Mouse (Mus musculus) embryonic facial prominence, embryonic 10.5 days (tissue): ENCODE data around the gene Efhd1. TPM values are rescaled to one million over a fixed set of nuclear protein-coding genes. Genes with fewer than 3 reads are reported as not detected.

Experiments
- DNase-seq: peaks from one replicate; pipeline ENCODE4 v3.0.0-alpha.2; 2017; ENCODE audit warnings: low spot score
- H3K27ac ChIP-seq: fragments of 300-500 bp; sonication (generic); replicated peaks from 2 replicates; pipeline ENCODE4 v1.5.1; 2016; ENCODE audit warnings: mild to moderate bottlenecking
- H3K27me3 ChIP-seq: fragments of 300-500 bp; sonication (generic); replicated peaks from 2 replicates; pipeline ENCODE4 v1.6.1; 2016; ENCODE audit warnings: low read depth, mild to moderate bottlenecking; ENCODE audit not compliant: poor library complexity, severe bottlenecking
- H3K36me3 ChIP-seq: fragments of 300-500 bp; sonication (generic); replicated peaks from 2 replicates; pipeline ENCODE4 v1.6.1; 2016; ENCODE audit warnings: mild to moderate bottlenecking, moderate library complexity
- H3K4me1 ChIP-seq: fragments of 300-500 bp; sonication (generic); 2 replicates; pipeline ENCODE4 v1.6.1; 2016
- H3K4me3 ChIP-seq: fragments of 300-500 bp; sonication (generic); 2 replicates; pipeline ENCODE4 v1.5.1; 2016; ENCODE audit warnings: mild to moderate bottlenecking, moderate library complexity
- H3K9me3 ChIP-seq: fragments of 300-500 bp; sonication (generic); 2 replicates; pipeline ENCODE4 v1.6.1; 2016; ENCODE audit warnings: mild to moderate bottlenecking
- WGBS: fragments of 180-500 bp; shearing (Covaris S2); methylation state at CpG from one replicate; pipeline ENCODE4 v1.1.7; 2016; 5-methylcytosine and 5-hydroxymethylcytosine counted together
- polyA plus RNA-seq: library from polyadenylated mRNA; unstranded; fragments of >200 nt; fragmentation: Nextera tagmentation; extraction: Ambion mirVana; gene quantifications from 2 replicates; pipeline ENCODE4 v1.2.1, GENCODE M21; 2016

Efhd1 gene
- 0.69 and 0.77 TPM in 2 replicates for polyA plus RNA-seq

DNA sequence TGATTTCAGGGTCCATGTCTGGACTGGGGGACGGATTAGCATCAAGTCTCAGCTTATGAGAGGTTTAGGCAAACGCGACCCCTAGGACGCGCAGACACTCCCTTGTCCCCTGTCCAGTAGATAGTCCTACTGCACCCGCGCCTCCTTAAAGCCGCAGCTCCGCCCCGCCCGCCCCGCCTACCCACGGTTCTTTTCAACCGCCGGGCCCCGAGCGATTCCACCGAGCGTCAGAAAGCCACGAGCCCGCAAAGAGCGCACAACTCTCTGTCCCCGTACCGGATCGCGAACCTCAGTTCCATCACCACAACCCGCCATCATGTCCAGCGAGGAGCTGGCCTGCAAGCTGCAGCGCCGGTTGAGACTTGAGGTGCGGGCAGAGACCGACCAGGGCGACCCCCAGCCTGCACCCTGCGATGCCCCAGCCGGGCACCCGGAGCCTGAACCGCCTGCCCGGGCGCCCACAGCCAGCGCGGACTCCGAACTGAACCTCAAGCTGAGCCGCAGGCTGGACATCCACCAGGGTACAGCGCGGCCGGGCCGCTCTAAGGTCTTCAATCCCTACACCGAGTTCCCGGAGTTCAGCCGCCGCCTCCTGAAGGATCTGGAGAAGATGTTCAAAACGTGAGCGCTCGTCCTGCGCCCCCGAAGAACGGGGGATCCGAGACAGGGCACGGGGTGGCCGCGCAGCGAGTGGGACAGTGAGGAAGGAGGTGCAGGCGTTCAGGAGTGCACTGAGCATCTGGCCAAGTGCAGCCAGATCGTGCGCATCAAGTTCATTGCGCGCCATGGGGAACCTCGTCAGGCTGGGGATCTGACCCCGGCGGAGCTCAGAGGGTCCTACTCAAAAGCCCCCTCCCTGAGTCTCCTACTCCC is at the start of gene Efhd1:
Gene Efhd1, plus strand, starts transcription at position 230 of the 873 bp plus-strand sequence.
- H3K36me3 ChIP-seq, result no peaks in the 10 kb centered on the region
- peak within 1 kb of the TSS; percentile 65; the same call in 1 of the 2 replicates for H3K27ac ChIP-seq
- no peaks in the 10 kb centered on the region for H3K9me3 ChIP-seq
- H3K4me1 ChIP-seq, result peaks cover 28% of the 10 kb centered on the region
- peak; percentile 77 for DNase-seq
- H3K27me3 ChIP-seq, result peaks cover 98% of the 10 kb centered on the region
- H3K4me3 ChIP-seq, result peak within 1 kb of the TSS; percentile 68
- under 1% methylated on average over 70 of the region's 70 CpGs for WGBS

DNA sequence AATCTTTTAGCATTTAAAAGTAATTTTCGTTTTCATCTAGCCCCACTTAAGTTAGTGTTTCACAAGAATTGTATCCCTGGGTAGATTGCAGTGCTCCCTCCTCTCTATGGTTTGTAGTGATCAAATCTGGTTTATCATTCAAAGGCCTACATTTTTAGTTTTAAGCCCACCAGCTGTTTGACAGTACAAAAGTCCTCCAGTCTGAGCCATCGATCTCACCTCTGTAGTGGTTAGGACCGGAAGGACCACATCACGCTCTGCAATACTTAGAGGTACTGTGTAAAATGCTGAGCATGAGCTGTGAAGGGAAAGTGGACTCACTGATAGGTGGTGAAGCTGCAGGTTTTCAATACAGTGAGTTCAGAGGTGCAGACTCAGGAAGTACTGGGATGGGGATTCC is 49.4 kb upstream of the Efhd1 start:
- Histone ChIP-seq H3K9me3 (no peaks in the 10 kb centered on the region), H3K4me1 (peaks cover 30% of the 10 kb centered on the region), H3K4me3 (peak overlapping the region; percentile 85), H3K36me3 (peaks cover 20% of the 10 kb centered on the region), H3K27ac (peak overlapping the region; percentile 99), H3K27me3 (no peaks in the 10 kb centered on the region)
- DNase-seq, result no peak
- WGBS, result 40% methylated on average over 4 of the region's 4 CpGs

DNA sequence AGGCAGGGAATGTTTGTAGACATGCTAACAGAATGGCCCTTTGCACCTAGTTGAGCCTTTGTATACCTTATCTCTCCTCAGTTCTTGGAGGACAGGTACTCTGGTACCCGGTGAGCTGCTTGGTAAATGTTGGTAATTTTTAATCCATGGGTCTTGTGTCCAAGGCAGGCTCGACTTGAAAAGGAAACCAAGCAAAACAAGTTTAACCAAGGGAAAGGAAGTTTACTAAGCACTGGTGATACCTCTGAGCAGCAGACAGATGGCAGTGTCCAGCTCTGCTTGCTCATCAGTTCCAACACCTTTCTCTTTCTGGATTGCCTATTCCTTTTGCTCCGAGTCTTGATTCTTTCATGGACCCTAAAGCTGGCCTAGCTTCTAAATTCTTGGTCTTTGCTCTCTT is 46.2 kb upstream of the Efhd1 start:
- DNase-seq, result no peak
- Histone ChIP-seq H3K27me3 (no peaks in the 10 kb centered on the region), H3K4me1 (peaks cover 28% of the 10 kb centered on the region), H3K9me3 (no peaks in the 10 kb centered on the region), H3K4me3 (no peak overlapping the region), H3K36me3 (peaks cover 52% of the 10 kb centered on the region), H3K27ac (no peak overlapping the region)
- 70% methylated on average over 3 of the region's 3 CpGs for WGBS

DNA sequence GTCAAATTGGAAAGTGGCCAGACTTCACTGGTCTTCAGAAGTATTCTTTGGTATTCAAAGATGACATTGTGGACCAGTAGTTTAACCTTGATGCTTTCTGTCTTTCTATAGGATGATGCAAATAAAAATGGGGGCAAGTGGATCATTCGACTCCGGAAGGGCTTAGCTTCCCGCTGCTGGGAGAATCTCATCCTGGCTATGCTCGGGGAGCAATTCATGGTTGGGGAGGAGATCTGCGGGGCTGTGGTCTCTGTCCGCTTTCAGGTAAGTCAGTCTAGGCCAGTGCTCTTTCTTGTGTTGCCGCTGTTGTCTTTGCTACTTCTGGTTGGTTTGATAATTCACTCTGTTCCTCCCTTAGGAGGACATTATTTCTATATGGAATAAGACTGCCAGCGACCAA is 38.4 kb upstream of the Efhd1 start:
- DNase-seq, result no peak
- Histone ChIP-seq H3K4me1 (no peaks in the 10 kb centered on the region), H3K27ac (no peak overlapping the region), H3K36me3 (peaks cover 100% of the 10 kb centered on the region), H3K4me3 (no peak overlapping the region), H3K9me3 (no peaks in the 10 kb centered on the region), H3K27me3 (no peaks in the 10 kb centered on the region)
- 95% methylated on average over 8 of the region's 8 CpGs for WGBS

DNA sequence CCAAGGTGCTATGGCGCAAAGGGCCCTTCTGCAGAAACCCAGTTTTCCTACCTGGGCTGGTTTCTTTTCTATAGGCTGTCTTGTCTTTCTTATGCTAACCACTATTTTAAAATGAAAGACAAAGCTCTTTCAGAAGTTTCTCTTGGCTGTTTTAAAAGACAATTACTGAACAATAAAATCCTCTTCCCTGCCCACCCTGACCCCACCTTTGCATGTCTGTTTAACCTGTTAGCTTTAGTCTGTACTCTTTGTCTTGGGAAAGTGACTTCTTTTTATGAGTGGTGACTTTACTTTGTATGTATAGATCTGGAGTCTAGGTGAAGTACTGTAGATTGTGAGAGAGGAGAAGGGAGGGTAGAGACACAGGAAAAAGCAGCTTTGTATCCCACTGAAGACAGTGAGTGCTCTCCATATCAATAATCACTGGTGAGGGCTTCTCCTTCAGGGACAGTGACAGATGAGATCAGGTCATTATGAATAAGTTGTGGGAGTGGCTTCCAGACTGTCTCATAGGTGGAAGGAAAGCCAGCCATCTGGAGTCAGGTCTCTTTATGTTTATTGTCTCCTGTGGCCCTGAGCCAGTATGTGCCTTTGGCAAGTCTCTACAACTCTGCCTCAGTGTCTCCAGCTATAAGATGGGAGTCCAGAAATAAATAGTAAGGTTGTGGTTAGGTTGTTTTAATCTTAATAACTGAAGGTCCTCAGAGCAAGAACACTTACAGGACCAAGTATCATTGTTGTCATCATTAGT is 37.6 kb upstream of the Efhd1 start:
- Histone ChIP-seq H3K4me3 (no peak overlapping the region), H3K9me3 (no peaks in the 10 kb centered on the region), H3K36me3 (peaks cover 100% of the 10 kb centered on the region), H3K4me1 (no peaks in the 10 kb centered on the region), H3K27me3 (no peaks in the 10 kb centered on the region), H3K27ac (no peak overlapping the region)
- 93% methylated on average over 1 of the region's 1 CpGs for WGBS
- no peak for DNase-seq

DNA sequence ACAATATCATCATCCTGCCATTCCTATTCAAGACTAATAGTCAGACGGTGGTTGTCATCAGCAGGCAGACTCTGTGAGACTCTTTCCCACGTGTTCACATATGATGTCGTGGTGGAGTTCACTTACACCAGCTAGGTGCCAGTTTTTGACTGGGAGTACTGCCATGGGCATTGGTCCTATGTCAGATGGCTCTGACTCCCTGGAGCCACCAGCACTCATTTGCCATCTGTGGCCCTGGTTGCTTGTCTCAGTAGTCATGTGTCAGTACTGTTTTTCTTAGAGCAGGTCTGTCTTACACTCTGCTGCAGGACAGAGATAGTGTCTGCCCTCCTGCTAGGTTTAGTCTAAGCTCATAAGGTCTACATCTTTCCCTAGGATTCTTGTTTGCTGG is 37.0 kb upstream of the Efhd1 start:
- H3K4me1 ChIP-seq, result no peaks in the 10 kb centered on the region
- no peak overlapping the region for H3K4me3 ChIP-seq
- H3K9me3 ChIP-seq, result no peaks in the 10 kb centered on the region
- no peak for DNase-seq
- WGBS, result 90% methylated on average over 3 of the region's 3 CpGs
- no peaks in the 10 kb centered on the region for H3K27me3 ChIP-seq
- peaks cover 100% of the 10 kb centered on the region for H3K36me3 ChIP-seq
- H3K27ac ChIP-seq, result no peak overlapping the region

DNA sequence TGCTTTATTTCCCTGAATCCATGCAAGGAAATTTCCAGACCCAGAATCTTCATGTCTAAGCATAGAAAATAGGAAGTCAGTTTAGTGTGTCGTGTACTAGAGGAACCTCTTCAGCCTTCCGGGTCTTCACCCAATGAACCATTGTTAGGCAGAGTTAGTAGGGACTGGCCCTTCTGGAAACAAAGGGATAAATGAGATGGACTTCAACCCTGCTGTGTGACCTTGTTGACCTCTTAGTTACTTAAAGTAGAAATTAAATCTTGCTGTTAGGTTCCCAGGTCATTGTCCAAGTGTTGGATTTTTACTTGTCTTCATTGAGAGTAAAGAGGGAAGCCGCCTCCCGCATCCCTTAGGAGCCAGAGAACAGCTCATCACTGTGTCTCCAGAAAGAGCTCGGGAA is 33.6 kb upstream of the Efhd1 start:
- H3K4me1 ChIP-seq, result no peaks in the 10 kb centered on the region
- no peak overlapping the region for H3K27ac ChIP-seq
- no peaks in the 10 kb centered on the region for H3K27me3 ChIP-seq
- H3K4me3 ChIP-seq, result no peak overlapping the region
- H3K36me3 ChIP-seq, result peaks cover 99% of the 10 kb centered on the region
- DNase-seq, result no peak
- no peaks in the 10 kb centered on the region for H3K9me3 ChIP-seq
- 82% methylated on average over 5 of the region's 5 CpGs for WGBS

DNA sequence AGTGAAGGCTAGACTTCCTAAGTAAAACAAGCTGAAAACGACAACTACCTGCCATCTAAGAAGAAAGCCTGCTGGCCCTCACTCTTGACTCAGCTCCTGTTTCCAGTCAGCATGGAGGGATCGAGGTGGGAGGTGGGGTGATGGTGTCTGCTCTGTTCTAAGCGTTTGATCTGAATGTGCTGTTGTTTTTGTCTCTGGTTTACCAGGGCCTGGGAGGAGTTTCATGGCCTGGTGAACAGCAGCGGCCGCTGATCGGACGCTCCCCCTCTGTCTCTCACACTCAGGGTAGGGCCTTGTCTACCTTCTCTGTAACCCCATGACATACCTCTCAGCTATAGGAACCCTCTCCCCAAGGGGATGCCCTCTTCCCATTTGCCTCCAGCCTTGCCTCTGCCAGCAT is 32.0 kb upstream of the Efhd1 start:
- Histone ChIP-seq H3K27me3 (no peaks in the 10 kb centered on the region), H3K9me3 (no peaks in the 10 kb centered on the region), H3K27ac (no peak overlapping the region), H3K4me1 (no peaks in the 10 kb centered on the region), H3K4me3 (no peak overlapping the region), H3K36me3 (peaks cover 99% of the 10 kb centered on the region)
- 82% methylated on average over 7 of the region's 7 CpGs for WGBS
- DNase-seq, result no peak

DNA sequence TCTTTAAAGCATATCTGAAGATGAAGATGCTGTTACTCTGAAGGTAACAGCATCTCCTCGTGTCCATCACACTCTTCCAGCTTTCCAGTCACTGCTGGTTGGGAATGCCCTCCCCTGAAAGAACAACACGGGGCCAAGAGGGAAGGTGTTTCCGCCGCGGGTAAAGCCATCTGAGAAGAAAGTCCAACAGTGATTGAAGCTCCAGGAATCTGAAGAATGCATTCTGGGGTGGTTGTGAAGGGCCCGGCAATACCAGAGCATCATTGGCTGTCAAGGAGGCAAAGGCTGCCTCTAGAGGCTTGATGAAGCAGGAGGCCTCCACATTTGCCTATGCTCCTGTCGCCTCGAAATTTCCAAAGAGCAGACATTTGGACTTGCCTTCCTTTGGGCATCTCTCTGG is 25.1 kb upstream of the Efhd1 start:
- 69% methylated on average over 8 of the region's 8 CpGs for WGBS
- no peak for DNase-seq
- peaks cover 64% of the 10 kb centered on the region for H3K36me3 ChIP-seq

DNA sequence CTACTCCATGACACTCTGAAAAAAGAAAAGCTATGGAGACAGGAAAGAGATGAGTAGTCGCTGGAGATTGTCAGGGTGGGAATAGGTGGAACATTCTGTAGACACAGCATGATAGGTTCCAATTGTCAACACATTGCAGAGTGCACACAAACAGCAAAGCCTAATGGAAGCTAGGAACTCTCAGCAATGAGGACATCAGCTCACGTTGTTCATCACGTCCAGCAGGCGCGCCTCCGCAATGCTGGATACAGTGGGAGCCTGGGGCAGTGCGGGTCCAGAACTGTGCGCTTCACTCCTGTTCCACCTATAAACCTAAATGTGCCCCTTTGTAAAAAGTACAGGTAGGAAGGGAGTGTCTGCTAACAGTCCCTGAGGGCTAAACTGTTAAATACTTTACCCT is 21.1 kb upstream of the Efhd1 start:
- peaks cover 7% of the 10 kb centered on the region for H3K4me1 ChIP-seq
- no peaks in the 10 kb centered on the region for H3K27me3 ChIP-seq
- peaks cover 25% of the 10 kb centered on the region for H3K36me3 ChIP-seq
- H3K9me3 ChIP-seq, result no peaks in the 10 kb centered on the region
- H3K27ac ChIP-seq, result no peak overlapping the region
- 89% methylated on average over 8 of the region's 8 CpGs for WGBS
- DNase-seq, result no peak
- no peak overlapping the region for H3K4me3 ChIP-seq

More for the DNA sequence above, 25.1 kb upstream of the Efhd1 start:
- Histone ChIP-seq H3K4me3 (no peak overlapping the region), H3K4me1 (no peaks in the 10 kb centered on the region), H3K9me3 (no peaks in the 10 kb centered on the region), H3K27me3 (no peaks in the 10 kb centered on the region), H3K27ac (no peak overlapping the region)

DNA sequence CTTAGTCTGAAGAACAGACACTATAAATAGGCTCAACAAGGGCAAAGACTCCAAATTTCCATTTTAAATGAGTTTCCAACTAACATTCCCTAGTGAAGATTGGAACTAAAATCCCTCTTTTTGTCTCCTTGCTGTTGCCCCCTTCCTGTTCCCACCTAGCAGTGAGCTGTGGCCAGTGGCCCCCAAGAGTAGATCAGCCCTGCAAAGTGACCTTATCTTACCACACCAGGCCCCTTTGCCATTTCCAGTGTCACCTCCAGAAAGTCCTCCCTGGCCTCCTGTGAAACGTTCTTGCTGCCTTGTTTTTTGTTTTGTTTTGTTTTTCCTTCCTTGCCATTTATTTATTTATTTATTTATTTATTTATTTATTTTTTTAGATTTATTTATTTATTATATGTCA is 18.7 kb upstream of the Efhd1 start:
- no peaks in the 10 kb centered on the region for H3K9me3 ChIP-seq
- H3K27me3 ChIP-seq, result no peaks in the 10 kb centered on the region
- no peak overlapping the region for H3K27ac ChIP-seq
- no peak overlapping the region for H3K4me3 ChIP-seq
- DNase-seq, result no peak
- WGBS, result 43% methylated on average over 1 of the region's 1 CpGs
- peaks cover 7% of the 10 kb centered on the region for H3K4me1 ChIP-seq
- 0 out of 2 replicates have a peak, but pooled peaks cover under 1% of the 10 kb centered on the region for H3K36me3 ChIP-seq

DNA sequence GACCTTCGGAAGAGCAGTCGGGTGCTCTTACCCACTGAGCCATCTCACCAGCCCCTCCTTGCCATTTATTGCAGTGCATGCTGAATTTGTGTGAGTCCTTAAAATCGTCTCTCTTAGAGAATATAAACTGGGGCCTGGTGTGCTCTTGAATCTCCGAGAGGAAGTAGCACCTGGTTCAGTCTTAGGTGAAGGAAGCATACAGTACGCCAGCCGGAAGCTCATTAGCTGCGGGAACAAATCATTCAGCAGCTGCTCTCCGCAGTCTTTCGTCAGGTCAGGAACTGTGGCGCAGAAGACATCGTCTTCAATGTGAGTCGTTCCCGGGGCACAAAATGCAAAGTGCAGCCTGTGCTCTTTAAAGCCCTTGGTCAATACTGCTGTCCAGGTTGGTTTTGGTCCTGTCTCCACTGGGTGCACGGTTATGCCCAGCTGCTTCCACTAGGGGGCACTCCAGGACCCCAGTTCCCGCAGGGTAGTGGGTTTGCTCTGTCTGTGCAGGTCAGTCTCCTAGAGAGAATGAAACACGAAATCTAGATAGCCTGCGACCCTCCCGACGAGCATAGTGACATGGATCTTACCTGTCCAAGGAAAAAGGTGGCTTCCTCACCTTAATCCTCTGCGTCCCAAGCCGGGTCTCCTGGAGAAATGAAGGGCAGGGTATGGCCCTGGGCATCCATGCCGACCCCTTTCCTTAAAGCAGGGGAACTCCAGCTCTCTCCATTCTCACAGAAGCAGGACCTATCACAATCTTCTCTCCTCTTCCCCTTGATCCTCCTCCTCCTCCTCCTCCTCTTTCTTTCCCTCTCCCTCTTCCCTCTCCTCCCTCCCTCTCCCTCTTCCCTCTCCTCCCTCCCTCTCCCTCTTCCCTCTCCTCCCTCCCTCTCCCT is 18.0 kb upstream of the Efhd1 start:
- no peaks in the 10 kb centered on the region for H3K36me3 ChIP-seq
- H3K4me3 ChIP-seq, result peak overlapping the region; percentile 13
- peaks cover 7% of the 10 kb centered on the region for H3K4me1 ChIP-seq

More for the DNA sequence above, 18.0 kb upstream of the Efhd1 start:
- no peaks in the 10 kb centered on the region for H3K27me3 ChIP-seq
- H3K9me3 ChIP-seq, result no peaks in the 10 kb centered on the region
- WGBS, result 27% methylated on average over 22 of the region's 22 CpGs
- H3K27ac ChIP-seq, result no peak overlapping the region
- DNase-seq, result peak; percentile 89
